Mouse (Mus musculus): ENCODE measurements around the gene Apip.

DNA sequence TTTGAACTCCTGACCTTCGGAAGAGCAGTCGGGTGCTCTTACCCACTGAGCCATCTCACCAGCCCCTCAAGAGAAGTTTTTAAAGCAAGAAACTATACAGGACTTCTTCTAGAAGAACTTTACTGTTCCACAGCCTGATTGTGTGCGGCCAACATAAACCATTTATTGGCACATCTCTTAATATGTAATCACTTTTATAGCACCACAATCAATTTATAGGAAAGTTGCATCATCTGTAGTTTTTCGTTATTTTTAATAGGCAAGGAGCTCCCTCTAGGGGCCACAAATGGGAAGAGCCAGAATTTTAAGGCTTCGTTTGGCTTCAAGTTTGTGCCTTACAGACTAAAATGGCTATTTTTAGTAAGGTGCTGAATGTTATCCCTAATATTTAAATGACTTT lies 11.0 kb downstream of the Apip start:
- TF ChIP-seq CTCF (IDR thresholded peaks at IDR 0.05; ENCODE audit: low read depth, low read length) (no peak; the same call in 1 of the 2 replicates), POLR2A (IDR thresholded peaks at IDR 0.05; ENCODE audit: extremely low read depth, insufficient read depth, low read length) (no peak)

Measured in liver, adult 2 months (tissue).